Mouse (Mus musculus) heart, adult 2 months (tissue): ENCODE results near the gene 1700011L22Rik.

Experiments used
- CTCF ChIP-seq: fragments of 200-600 bp; IDR thresholded peaks from 2 replicates; pipeline ENCODE4 v1.8.1; 2022; ENCODE audit warnings: antibody characterized with exemption, mild to moderate bottlenecking, moderate library complexity
- POLR2A ChIP-seq: fragments of 200-500 bp; IDR thresholded peaks from 2 replicates; pipeline ENCODE4 v1.6.1; 2011; ENCODE audit warnings: mild to moderate bottlenecking, low read depth, low read length, control low read depth; ENCODE audit not compliant: insufficient read depth

DNA sequence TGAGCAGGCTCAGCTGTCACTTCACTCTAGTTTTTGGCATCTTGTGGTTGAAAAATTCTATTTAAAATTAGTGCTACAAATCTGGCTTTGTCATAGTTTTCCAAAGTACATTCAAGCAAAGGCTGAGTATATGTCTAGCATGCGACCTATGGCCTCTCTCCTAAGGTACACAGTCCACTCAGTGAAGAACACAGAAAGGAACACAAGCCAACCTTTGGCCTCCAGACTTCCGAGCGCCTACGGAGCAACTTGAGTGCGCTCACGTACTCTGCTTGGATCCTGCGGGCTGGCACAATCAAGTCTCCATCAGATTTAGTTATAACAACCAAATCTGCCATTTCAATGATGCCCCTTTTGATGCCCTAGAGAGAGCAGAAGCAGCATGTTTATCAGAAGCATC, 20.6 kb upstream of the 1700011L22Rik start:
- TF ChIP-seq CTCF (no peak), POLR2A (no peak)
